Comparison of ENCODE assay signal across 26 mouse cellular contexts in genomic region chr12:97428252-97428651, GRCm38 (mm10).
"Had no signal": no experiment of that assay in that cellular context is flagged by ENCODE, and none has a peak within 500 bp of the region (broad histone marks: within the 10 kb centered on the region; RNA-seq: fewer than 3 reads in every experiment).

No protein-coding gene starts in this region.

- DNase-seq: forebrain, postnatal 0 days; gastrocnemius, postnatal 14 days; gastrocnemius, postnatal 36 days; heart, adult 11 months; heart, adult 2 months; heart, postnatal 14 days; heart, postnatal 36 days; kidney, adult 11 months; kidney, adult 2 months; kidney, adult 9 months; kidney, postnatal 14 days; kidney, postnatal 36 days; layer of hippocampus, adult 9-11 months; layer of hippocampus, postnatal 36 days; left cerebral cortex, postnatal 4 days; liver; liver, embryonic 13.5 days had no signal

- ATAC-seq: forebrain, postnatal 0 days; hindbrain, postnatal 0 days; intestine, embryonic 16.5 days had no signal

- H3K27ac ChIP-seq: heart, adult 2 months; heart, embryonic 13.5 days; heart, embryonic 15.5 days; hindbrain, embryonic 13.5 days; hindbrain, embryonic 15.5 days; hindbrain, postnatal 0 days; kidney, embryonic 15.5 days; kidney, postnatal 0 days; limb, embryonic 12.5 days; liver, embryonic 13.5 days had no signal

- H3K4me3 ChIP-seq: heart, adult 2 months; heart, embryonic 13.5 days; heart, embryonic 15.5 days; hindbrain, embryonic 13.5 days; hindbrain, embryonic 15.5 days; kidney, embryonic 15.5 days; limb, embryonic 12.5 days; liver, embryonic 13.5 days had no signal
